In the genomic region with DNA sequence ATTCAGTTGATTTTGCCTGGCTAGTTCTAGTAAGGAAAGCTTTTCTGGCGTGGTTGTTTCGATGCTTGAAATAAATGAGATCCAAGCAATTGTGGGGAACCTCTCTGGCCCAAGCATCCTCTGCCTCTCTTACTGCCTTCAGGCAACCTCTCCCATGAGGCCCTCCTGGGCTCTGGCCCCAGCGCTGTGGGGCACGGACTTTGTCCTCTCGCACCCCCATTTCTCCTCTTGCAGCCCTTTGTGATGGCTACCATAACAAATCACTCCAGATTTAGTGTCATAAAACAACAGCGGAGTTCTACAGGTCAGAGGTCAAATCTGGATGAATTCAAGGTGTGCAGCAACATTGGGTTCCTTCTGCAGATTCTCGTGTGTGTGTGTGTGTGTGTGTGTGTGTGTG, we compare ENCODE assay signal across 9 mouse cellular contexts. TPM values are rescaled to one million over a fixed set of nuclear protein-coding genes. Genes with fewer than 3 reads are reported as not detected.
DNase-seq lines count a peak whose midpoint lies in the region; ATAC-seq lines count a peak whose summit lies in the region.
"Had no signal": no experiment of that assay in that cellular context is flagged by ENCODE, and none has a peak within 500 bp of the region (broad histone marks: within the 10 kb centered on the region; RNA-seq: fewer than 3 reads in every experiment).

No protein-coding gene starts in this region.

- peak overlapping the region; percentile 62; the same call in 1 of the 2 replicates for H3K4me2 ChIP-seq in heart, embryonic 14.5 days (ENCODE audit: low read length)
- H3K4me2 ChIP-seq in hindbrain, embryonic 16.5 days (ENCODE audit: low read length): peak overlapping the region; percentile 63
- H3K4me2 ChIP-seq in midbrain, embryonic 16.5 days (ENCODE audit: low read length): peak overlapping the region; percentile 55

- DNase-seq in heart, postnatal 10 days: no peak
- DNase-seq in embryonic facial prominence, embryonic 10.5 days (ENCODE audit: low spot score): peak; percentile 57
- no peak for DNase-seq in yolk sac, embryonic 10.5 days (ENCODE audit: low spot score)
- no peak for DNase-seq in natural killer cell, adult 2 months (ENCODE audit: low spot score in 2 of 2)

- no peaks in the 10 kb centered on the region for H3K36me3 ChIP-seq in heart, embryonic 14.5 days (ENCODE audit: control insufficient read depth, insufficient read depth, low read length)
- no peaks in the 10 kb centered on the region for H3K36me3 ChIP-seq in embryonic facial prominence, embryonic 10.5 days (replicated peaks)
- H3K36me3 ChIP-seq in hindbrain, embryonic 16.5 days (ENCODE audit: control insufficient read depth, insufficient read depth, low read length): no peaks in the 10 kb centered on the region
- no peaks in the 10 kb centered on the region for H3K36me3 ChIP-seq in midbrain, embryonic 16.5 days (ENCODE audit: control insufficient read depth, insufficient read depth, low read length)

- H3K27me3 ChIP-seq in heart, embryonic 14.5 days (ENCODE audit: control insufficient read depth, insufficient read depth, low read length): no peaks in the 10 kb centered on the region
- no peaks in the 10 kb centered on the region for H3K27me3 ChIP-seq in embryonic facial prominence, embryonic 10.5 days (replicated peaks; ENCODE audit: low read depth, poor library complexity, severe bottlenecking)
- H3K27me3 ChIP-seq in hindbrain, embryonic 16.5 days (replicated peaks; ENCODE audit: control insufficient read depth, insufficient read depth, low read length): no peaks in the 10 kb centered on the region
- no peaks in the 10 kb centered on the region for H3K27me3 ChIP-seq in midbrain, embryonic 16.5 days (ENCODE audit: control insufficient read depth, insufficient read depth, low read depth, low read length)

- no peak overlapping the region for H3K4me3 ChIP-seq in heart, embryonic 14.5 days (ENCODE audit: control insufficient read depth in 1 of 2, insufficient read depth in 1 of 2, low read depth in 1 of 2, low read length in 2 of 2)
- peak overlapping the region; percentile 46; the same call in 1 of the 2 replicates for H3K4me3 ChIP-seq in embryonic facial prominence, embryonic 10.5 days
- H3K4me3 ChIP-seq in hindbrain, embryonic 16.5 days (ENCODE audit: low read length): peak overlapping the region; percentile 28; the same call in 1 of the 2 replicates
- peak overlapping the region; percentile 9 for H3K4me3 ChIP-seq in midbrain, embryonic 16.5 days (ENCODE audit: low read depth, low read length)

- intact Hi-C loops in heart, postnatal 10 days (cut with DNase I): loop anchor here (2.0 to 5.0 kb wide), 3 partner anchors 49 to 227 kb away; partner anchors contain the start of gene Cstad

- H3K4me1 ChIP-seq in heart, embryonic 14.5 days (ENCODE audit: control insufficient read depth in 2 of 2, insufficient read depth in 2 of 2, low read length in 2 of 2): peaks cover 26 to 28% of the 10 kb centered on the region in 2 experiments
- H3K4me1 ChIP-seq in embryonic facial prominence, embryonic 10.5 days: peaks cover 60% of the 10 kb centered on the region
- peaks cover 27% of the 10 kb centered on the region for H3K4me1 ChIP-seq in hindbrain, embryonic 16.5 days (ENCODE audit: control insufficient read depth, insufficient read depth, low read depth, low read length)
- H3K4me1 ChIP-seq in midbrain, embryonic 16.5 days (ENCODE audit: control insufficient read depth, insufficient read depth, low read length): peaks cover 29% of the 10 kb centered on the region

- H3K9ac ChIP-seq in heart, embryonic 14.5 days (ENCODE audit: low read length): no peak overlapping the region
- peak overlapping the region; percentile 52 for H3K9ac ChIP-seq in hindbrain, embryonic 16.5 days (ENCODE audit: low read depth, low read length)
- peak overlapping the region; percentile 27 for H3K9ac ChIP-seq in midbrain, embryonic 16.5 days (ENCODE audit: low read depth, low read length)

- 83% methylated on average over 7 of the region's 7 CpGs for WGBS in heart, embryonic 14.5 days
- WGBS in embryonic facial prominence, embryonic 10.5 days: 41% methylated on average over 7 of the region's 7 CpGs
- 32% methylated on average over 7 of the region's 7 CpGs for WGBS in hindbrain, embryonic 16.5 days
- 46% methylated on average over 7 of the region's 7 CpGs for WGBS in midbrain, embryonic 16.5 days

- no peak for ATAC-seq in heart, embryonic 14.5 days (ENCODE audit: insufficient number of reproducible peaks, insufficient read depth, low FRiP score, low read depth)
- no peak for ATAC-seq in hindbrain, embryonic 16.5 days
- no peak for ATAC-seq in midbrain, embryonic 16.5 days
- no peak for ATAC-seq in frontal cortex, adult (ENCODE audit: low TSS enrichment)

- no peaks in the 10 kb centered on the region for H3K9me3 ChIP-seq in heart, embryonic 14.5 days (ENCODE audit: control insufficient read depth, low read length)
- H3K9me3 ChIP-seq in embryonic facial prominence, embryonic 10.5 days: no peaks in the 10 kb centered on the region
- H3K9me3 ChIP-seq in hindbrain, embryonic 16.5 days (ENCODE audit: control insufficient read depth, low read length): no peaks in the 10 kb centered on the region
- H3K9me3 ChIP-seq in midbrain, embryonic 16.5 days (replicated peaks; ENCODE audit: control insufficient read depth, low read length, poor library complexity, severe bottlenecking): no peaks in the 10 kb centered on the region

- H3K27ac ChIP-seq in heart, embryonic 14.5 days (replicated peaks in 1 of 2; ENCODE audit: control insufficient read depth in 1 of 2, insufficient read depth in 1 of 2, low read depth in 2 of 2, low read length in 2 of 2): no peak overlapping the region
- peak overlapping the region; percentile 85 for H3K27ac ChIP-seq in embryonic facial prominence, embryonic 10.5 days (replicated peaks)
- H3K27ac ChIP-seq in hindbrain, embryonic 16.5 days (ENCODE audit: low read depth, low read length): peak overlapping the region; percentile 78
- H3K27ac ChIP-seq in midbrain, embryonic 16.5 days (ENCODE audit: low read length): peak overlapping the region; percentile 90

RNA-seq across cellular contexts. Expression of gene Cstad, which starts 49.1 kb away (rescaled TPM):
- 3.2 and 3.8 TPM in 2 replicates for polyA plus RNA-seq in heart, embryonic 14.5 days (2014; fragmentation: Nextera tagmentation; extraction: Ambion mirVana)
- total RNA-seq in heart, postnatal 10 days (2021): 1 to 10 TPM; 1.9 to 3.1 TPM
- 0.44 and 0.86 TPM in 2 replicates for polyA plus RNA-seq in embryonic facial prominence, embryonic 10.5 days (2016; fragmentation: Nextera tagmentation; extraction: Ambion mirVana)
- polyA plus RNA-seq in hindbrain, embryonic 16.5 days (2015; fragmentation: Nextera tagmentation; extraction: Ambion mirVana): 0.19 and 0.99 TPM in 2 replicates
- polyA plus RNA-seq in midbrain, embryonic 16.5 days (2015; fragmentation: Nextera tagmentation; extraction: Ambion mirVana): 0.62 TPM in 2 replicates
- total RNA-seq: megakaryocyte-erythroid progenitor cell, adult 5-6 weeks had no signal

Comparison
In these comparisons a context has a peak if more than half of its experiments do, and no peak if none do; other contexts are left out.
1. H3K27ac ChIP-seq: peak in embryonic facial prominence, embryonic 10.5 days (single experiment), hindbrain, embryonic 16.5 days (single experiment) and midbrain, embryonic 16.5 days (single experiment); none in heart, embryonic 14.5 days (0 of 2).
2. H3K4me3 ChIP-seq: peak in embryonic facial prominence, embryonic 10.5 days (single experiment), hindbrain, embryonic 16.5 days (single experiment) and midbrain, embryonic 16.5 days (single experiment); none in heart, embryonic 14.5 days (0 of 2).
3. Peak in every context shown above with its lines, with median percentiles within 50 percentile points of each other: H3K4me2 ChIP-seq.